Mouse (Mus musculus): ENCODE measurements around the gene P2rx3. TPM values are rescaled to one million over a fixed set of nuclear protein-coding genes. Genes with fewer than 3 reads are reported as not detected.

P2rx3 gene
- total RNA-seq, 2 experiments from 2014 or later: 0.10 to 0.92 TPM

Other genes with a start within 250 kb of the P2rx3 start
- gene Ube2l6, start 238.6 kb downstream of the P2rx3 start, total RNA-seq (2014; fragmentation: Nextera tagmentation): 5.6 and 6.3 TPM in 2 replicates
- gene Ube2l6, start 238.6 kb downstream of the P2rx3 start, total RNA-seq (2017): 4.0 and 7.1 TPM in 2 replicates
- gene Smtnl1, start 214.8 kb downstream of the P2rx3 start, total RNA-seq (2014; fragmentation: Nextera tagmentation): not detected in 2 replicates
- not detected in 2 replicates for gene Smtnl1, start 214.8 kb downstream of the P2rx3 start, total RNA-seq (2017)
- 52.3 and 76.6 TPM in 2 replicates for gene Timm10, start 210.5 kb downstream of the P2rx3 start, total RNA-seq (2014; fragmentation: Nextera tagmentation)
- 32.2 and 34.6 TPM in 2 replicates for gene Timm10, start 210.5 kb downstream of the P2rx3 start, total RNA-seq (2017)
- gene Slc43a1, start 198.6 kb downstream of the P2rx3 start, total RNA-seq (2014; fragmentation: Nextera tagmentation): 14.6 and 23.4 TPM in 2 replicates
- 11.5 and 11.8 TPM in 2 replicates for gene Slc43a1, start 198.6 kb downstream of the P2rx3 start, total RNA-seq (2017)
- not detected in 2 replicates for gene Rtn4rl2, start 150.8 kb downstream of the P2rx3 start, total RNA-seq (2014; fragmentation: Nextera tagmentation)
- not detected in 2 replicates for gene Rtn4rl2, start 150.8 kb downstream of the P2rx3 start, total RNA-seq (2017)
- 123 and 129 TPM in 2 replicates for gene Slc43a3, start 100.9 kb downstream of the P2rx3 start, total RNA-seq (2014; fragmentation: Nextera tagmentation)
- 96.1 and 109 TPM in 2 replicates for gene Slc43a3, start 100.9 kb downstream of the P2rx3 start, total RNA-seq (2017)
- gene Prg2, start 57.0 kb downstream of the P2rx3 start, total RNA-seq (2014; fragmentation: Nextera tagmentation): not detected in 2 replicates
- gene Prg2, start 57.0 kb downstream of the P2rx3 start, total RNA-seq (2017): 73.5 and 97.1 TPM in 2 replicates
- 7.6 and 17.0 TPM in 2 replicates for gene Prg3, start 49.2 kb downstream of the P2rx3 start, total RNA-seq (2014; fragmentation: Nextera tagmentation)
- 10.5 and 16.0 TPM in 2 replicates for gene Prg3, start 49.2 kb downstream of the P2rx3 start, total RNA-seq (2017)
- 229 and 255 TPM in 2 replicates for gene Ssrp1, start 228 bp downstream of the P2rx3 start, total RNA-seq (2014; fragmentation: Nextera tagmentation)
- gene Ssrp1, start 228 bp downstream of the P2rx3 start, total RNA-seq (2017): 454 and 456 TPM in 2 replicates
- gene Tnks1bp1, start 10.6 kb upstream of the P2rx3 start, total RNA-seq (2014; fragmentation: Nextera tagmentation): 0.47 and 1.4 TPM in 2 replicates
- 2.2 and 4.9 TPM in 2 replicates for gene Tnks1bp1, start 10.6 kb upstream of the P2rx3 start, total RNA-seq (2017)
- gene Aplnr, start 98.8 kb upstream of the P2rx3 start, total RNA-seq (2014; fragmentation: Nextera tagmentation): 0.41 TPM in 1 of 2 replicates, not detected in the other
- gene Aplnr, start 98.8 kb upstream of the P2rx3 start, total RNA-seq (2017): not detected in 2 replicates
- not detected in 2 replicates for gene Lrrc55, start 159.7 kb upstream of the P2rx3 start, total RNA-seq (2014; fragmentation: Nextera tagmentation)
- gene Lrrc55, start 159.7 kb upstream of the P2rx3 start, total RNA-seq (2017): not detected in 2 replicates